Mouse (Mus musculus) spleen, adult 2 months (tissue): ENCODE measurements around the gene Ice2. TPM values are rescaled to one million over a fixed set of nuclear protein-coding genes. Genes with fewer than 3 reads are reported as not detected.

ENCODE experiments used
- DNase-seq, 2 experiments: peaks; one replicate each; pipeline versions ENCODE4 v3.0.0 to v3.0.0-alpha.2; 2012 to 2021; ENCODE audit warnings: low spot score in 2 of 2, low read depth in 1 of 2
- H3K27ac ChIP-seq: fragments of 200-500 bp; 2 replicates; pipeline ENCODE4 v1.5.1; 2012; ENCODE audit warnings: low read length, inconsistent platforms; ENCODE audit not compliant: insufficient read depth
- H3K27me3 ChIP-seq: fragments of 200-500 bp; 2 replicates; pipeline ENCODE4 v1.6.1; 2012; ENCODE audit warnings: mild to moderate bottlenecking, moderate library complexity, low read length, inconsistent platforms; ENCODE audit not compliant: control insufficient read depth, insufficient read depth
- H3K36me3 ChIP-seq: fragments of 200-500 bp; 2 replicates; pipeline ENCODE4 v1.6.1; 2012; ENCODE audit warnings: mild to moderate bottlenecking, low read length, inconsistent platforms; ENCODE audit not compliant: control insufficient read depth, insufficient read depth
- H3K4me1 ChIP-seq: fragments of 200-500 bp; 2 replicates; pipeline ENCODE4 v1.6.1; 2011; ENCODE audit warnings: inconsistent platforms; ENCODE audit not compliant: control insufficient read depth, insufficient read depth, insufficient read length
- H3K4me3 ChIP-seq: fragments of 200-500 bp; 2 replicates; pipeline ENCODE4 v1.5.1; 2011; ENCODE audit warnings: mild to moderate bottlenecking, inconsistent platforms; ENCODE audit not compliant: insufficient read depth, insufficient read length; ENCODE audit errors: extremely low read depth
- CTCF ChIP-seq: fragments of 200-500 bp; IDR thresholded peaks from 2 replicates; pipeline ENCODE4 v1.5.1; 2011; ENCODE audit warnings: mild to moderate bottlenecking, inconsistent platforms; ENCODE audit not compliant: insufficient read depth, insufficient read length, insufficient replicate concordance; ENCODE audit errors: extremely low read depth
- POLR2A ChIP-seq: fragments of 200-500 bp; IDR thresholded peaks from 2 replicates; pipeline ENCODE4 v1.6.1; 2011; ENCODE audit warnings: low read depth, low read length, inconsistent platforms
- WGBS: fragments of 180-500 bp; shearing (Covaris S2); methylation state at CpG from one replicate; pipeline ENCODE4 v1.1.7; 2018; 5-methylcytosine and 5-hydroxymethylcytosine counted together
- polyA plus RNA-seq: library from polyadenylated mRNA; depleted of rRNA; stranded (reverse); fragments of >200 nt; gene quantifications from 2 replicates; pipeline ENCODE4 v1.2.3, GENCODE M21; 2012

Ice2 gene
- polyA plus RNA-seq, 1 experiment = 2.6 TPM

GRCm38 (mm10) chr9:69457747-69458625 lies 60.3 kb downstream of the Ice2 start:
- 68% methylated on average over 14 of the region's 14 CpGs for WGBS
- H3K27ac ChIP-seq = no peak overlapping the region; the same call in 1 of the 2 replicates
- no peak for DNase-seq
- no peaks in the 10 kb centered on the region for H3K36me3 ChIP-seq
- no peak for TF ChIP-seq CTCF
- no peak for TF ChIP-seq POLR2A
- 0 out of 2 replicates have a peak, but pooled peaks cover 1% of the 10 kb centered on the region for H3K27me3 ChIP-seq
- no peak overlapping the region for H3K4me3 ChIP-seq
- H3K4me1 ChIP-seq = peaks cover 8% of the 10 kb centered on the region

- TF ChIP-seq POLR2A (no peak), CTCF (no peak)
- no peak for DNase-seq
- H3K4me1 ChIP-seq = peaks cover 5% of the 10 kb centered on the region; the same call in 1 of the 2 replicates
- H3K27ac ChIP-seq = no peak overlapping the region
- H3K4me3 ChIP-seq = no peak overlapping the region
- WGBS = 66% methylated on average over 2 of the region's 2 CpGs
- H3K27me3 ChIP-seq = no peaks in the 10 kb centered on the region
- no peaks in the 10 kb centered on the region for H3K36me3 ChIP-seq
Measured at GRCm38 (mm10) chr9:69458982-69459381, 61.3 kb downstream of the Ice2 start.

GRCm38 (mm10) chr9:69459876-69460275 lies 62.2 kb downstream of the Ice2 start:
- no peak for DNase-seq
- no peak overlapping the region for H3K27ac ChIP-seq
- no peaks in the 10 kb centered on the region for H3K36me3 ChIP-seq
- TF ChIP-seq CTCF (no peak), POLR2A (no peak)
- H3K27me3 ChIP-seq = no peaks in the 10 kb centered on the region
- H3K4me1 ChIP-seq = peaks cover 5% of the 10 kb centered on the region; the same call in 1 of the 2 replicates
- WGBS = 83% methylated on average over 7 of the region's 7 CpGs
- no peak overlapping the region for H3K4me3 ChIP-seq

- Histone ChIP-seq H3K4me3 (no peak overlapping the region), H3K4me1 (no peaks in the 10 kb centered on the region), H3K27ac (no peak overlapping the region), H3K36me3 (no peaks in the 10 kb centered on the region; the same call in 1 of the 2 replicates), H3K27me3 (no peaks in the 10 kb centered on the region)
- WGBS = 76% methylated on average over 2 of the region's 2 CpGs
- no peak for DNase-seq
- TF ChIP-seq POLR2A = no peak
- TF ChIP-seq CTCF = no peak
Measured at GRCm38 (mm10) chr9:69463046-69463445, 65.3 kb downstream of the Ice2 start.

GRCm38 (mm10) chr9:69464109-69464756 lies 66.5 kb downstream of the Ice2 start:
- 85% methylated on average over 6 of the region's 6 CpGs for WGBS
- H3K4me3 ChIP-seq = no peak overlapping the region

GRCm38 (mm10) chr9:69466098-69466497 lies 68.4 kb downstream of the Ice2 start:
- no peak for TF ChIP-seq CTCF
- no peak for TF ChIP-seq POLR2A
- no peak overlapping the region for H3K27ac ChIP-seq
- H3K4me1 ChIP-seq = no peaks in the 10 kb centered on the region
- no peaks in the 10 kb centered on the region for H3K27me3 ChIP-seq
- H3K4me3 ChIP-seq = no peak overlapping the region
- 67% methylated on average over 4 of the region's 4 CpGs for WGBS
- DNase-seq = no peak
- H3K36me3 ChIP-seq = no peaks in the 10 kb centered on the region; the same call in 1 of the 2 replicates

More at GRCm38 (mm10) chr9:69464109-69464756, 66.5 kb downstream of the Ice2 start:
- TF ChIP-seq POLR2A = no peak
- TF ChIP-seq CTCF = no peak
- H3K4me1 ChIP-seq = no peaks in the 10 kb centered on the region
- H3K27me3 ChIP-seq = no peaks in the 10 kb centered on the region
- DNase-seq = no peak
- H3K27ac ChIP-seq = no peak overlapping the region
- H3K36me3 ChIP-seq = no peaks in the 10 kb centered on the region; the same call in 1 of the 2 replicates
